Mouse (Mus musculus) liver, embryonic 13.5 days (tissue): ENCODE data around the gene Lama1. TPM values are rescaled to one million over a fixed set of nuclear protein-coding genes. Genes with fewer than 3 reads are reported as not detected.
A peak's percentile ranks its signal among the peaks of the same experiment; 100 is the strongest.
"Not testable (repeated sequence)": the region's sequence is repeated elsewhere in the genome, so short reads cannot be mapped to it uniquely, and the experiment has no call there.

Experiments used
- ATAC-seq: fragments of 200-750 bp; cut with Nextera tagmentation; 2 replicates; pipeline ENCODE4 v1.8.0; 2017; ENCODE audit warnings: low read depth, mild to moderate bottlenecking, moderate number of reproducible peaks, moderate library complexity
- DNase-seq: peaks from one replicate; pipeline ENCODE4 v3.0.0; 2022
- H3K27ac ChIP-seq: fragments of 300-500 bp; sonication (generic); 2 replicates; pipeline ENCODE4 v1.5.1; 2015; ENCODE audit warnings: moderate library complexity, mild to moderate bottlenecking, inconsistent platforms
- H3K27me3 ChIP-seq: fragments of 300-500 bp; sonication (generic); 2 replicates; pipeline ENCODE4 v1.6.1; 2015; ENCODE audit warnings: mild to moderate bottlenecking, inconsistent platforms
- H3K36me3 ChIP-seq: fragments of 300-500 bp; sonication (generic); 2 replicates; pipeline ENCODE4 v1.6.1; 2015; ENCODE audit warnings: mild to moderate bottlenecking, inconsistent platforms
- H3K4me1 ChIP-seq: fragments of 300-500 bp; sonication (generic); replicated peaks from 2 replicates; pipeline ENCODE4 v1.6.1; 2015; ENCODE audit warnings: inconsistent platforms
- H3K4me2 ChIP-seq: fragments of 300-500 bp; sonication (generic); 2 replicates; pipeline ENCODE4 v1.6.1; 2015; ENCODE audit warnings: inconsistent platforms, mild to moderate bottlenecking, moderate library complexity
- H3K4me3 ChIP-seq: fragments of 300-500 bp; sonication (generic); replicated peaks from 2 replicates; pipeline ENCODE4 v1.5.1; 2015; ENCODE audit warnings: mild to moderate bottlenecking, inconsistent platforms
- H3K9ac ChIP-seq: fragments of 300-500 bp; sonication (generic); 2 replicates; pipeline ENCODE4 v1.6.1; 2015; ENCODE audit warnings: mild to moderate bottlenecking, inconsistent platforms
- H3K9me3 ChIP-seq: fragments of 300-500 bp; sonication (generic); replicated peaks from 2 replicates; pipeline ENCODE4 v1.6.1; 2016; ENCODE audit warnings: inconsistent platforms
- WGBS: fragments of 180-500 bp; shearing (Covaris S2); methylation state at CpG from one replicate; pipeline ENCODE4 v1.1.7; 2015; ENCODE audit not compliant: insufficient replicate concordance; 5-methylcytosine and 5-hydroxymethylcytosine counted together
- polyA plus RNA-seq: library from polyadenylated mRNA; unstranded; fragments of >200 nt; fragmentation: Nextera tagmentation; extraction: Ambion mirVana; gene quantifications from 2 replicates; pipeline ENCODE4 v1.2.1, GENCODE M21; 2015

The Lama1 gene
- polyA plus RNA-seq, 1 experiment from 2014 or later = 0.74 TPM

GRCm38 (mm10) chr17:67841494-67841893 is 144.4 kb downstream of the Lama1 start:
- not testable (repeated sequence) for H3K36me3 ChIP-seq, H3K4me2 ChIP-seq, H3K27ac ChIP-seq, H3K27me3 ChIP-seq, H3K4me3 ChIP-seq, H3K9me3 ChIP-seq, H3K4me1 ChIP-seq, H3K9ac ChIP-seq, DNase-seq, ATAC-seq
- WGBS = 70% methylated on average over 2 of the region's 2 CpGs

GRCm38 (mm10) chr17:67861080-67861630 is 164.1 kb downstream of the Lama1 start:
- Histone ChIP-seq H3K9me3 (no peaks in the 10 kb centered on the region), H3K9ac (no peak overlapping the region), H3K4me2 (no peak overlapping the region), H3K36me3 (no peaks in the 10 kb centered on the region), H3K27me3 (no peaks in the 10 kb centered on the region), H3K27ac (no peak overlapping the region), H3K4me1 (no peaks in the 10 kb centered on the region), H3K4me3 (no peak overlapping the region)
- DNase-seq (no peak), ATAC-seq (no peak)
- WGBS = 82% methylated on average over 10 of the region's 10 CpGs

GRCm38 (mm10) chr17:67861744-67862535 is 164.9 kb downstream of the Lama1 start:
- H3K27ac ChIP-seq = no peak overlapping the region
- ATAC-seq (no peak), DNase-seq (peak; percentile 9)
- no peaks in the 10 kb centered on the region for H3K9me3 ChIP-seq
- no peak overlapping the region for H3K4me3 ChIP-seq
- H3K9ac ChIP-seq = no peak overlapping the region
- H3K27me3 ChIP-seq = no peaks in the 10 kb centered on the region
- no peak overlapping the region for H3K4me2 ChIP-seq
- H3K4me1 ChIP-seq = no peaks in the 10 kb centered on the region
- 68% methylated on average over 16 of the region's 16 CpGs for WGBS
- H3K36me3 ChIP-seq = no peaks in the 10 kb centered on the region

- Histone ChIP-seq H3K9me3 (no peaks in the 10 kb centered on the region; the same call in 1 of the 2 replicates), H3K27ac (no peak overlapping the region), H3K4me1 (no peaks in the 10 kb centered on the region), H3K36me3 (no peaks in the 10 kb centered on the region), H3K27me3 (no peaks in the 10 kb centered on the region), H3K4me2 (no peak overlapping the region), H3K9ac (no peak overlapping the region), H3K4me3 (no peak overlapping the region)
- ATAC-seq = no peak
- no peak for DNase-seq
- WGBS = 73% methylated on average over 10 of the region's 10 CpGs
Measured at GRCm38 (mm10) chr17:67864363-67864762, 167.3 kb downstream of the Lama1 start.

GRCm38 (mm10) chr17:67864912-67865311 is 167.9 kb downstream of the Lama1 start:
- H3K4me3 ChIP-seq = no peak overlapping the region
- 59% methylated on average over 3 of the region's 3 CpGs for whole genome bisulfite sequencing

GRCm38 (mm10) chr17:67866026-67866425 is 169.0 kb downstream of the Lama1 start:
- Histone ChIP-seq H3K4me3 (no peak overlapping the region), H3K36me3 (no peaks in the 10 kb centered on the region), H3K27me3 (no peaks in the 10 kb centered on the region), H3K27ac (no peak overlapping the region), H3K9me3 (no peaks in the 10 kb centered on the region; the same call in 1 of the 2 replicates), H3K4me2 (no peak overlapping the region), H3K9ac (no peak overlapping the region), H3K4me1 (no peaks in the 10 kb centered on the region)
- WGBS = 71% methylated on average over 9 of the region's 9 CpGs
- no peak for ATAC-seq
- no peak for DNase-seq

More at GRCm38 (mm10) chr17:67864912-67865311, 167.9 kb downstream of the Lama1 start:
- no peaks in the 10 kb centered on the region for H3K27me3 ChIP-seq
- no peak for ATAC-seq
- H3K4me2 ChIP-seq = no peak overlapping the region
- no peak overlapping the region for H3K9ac ChIP-seq
- H3K9me3 ChIP-seq = no peaks in the 10 kb centered on the region; the same call in 1 of the 2 replicates
- no peak for DNase-seq
- H3K27ac ChIP-seq = no peak overlapping the region
- H3K36me3 ChIP-seq = no peaks in the 10 kb centered on the region
- no peaks in the 10 kb centered on the region for H3K4me1 ChIP-seq

- H3K36me3 ChIP-seq = no peaks in the 10 kb centered on the region
- no peaks in the 10 kb centered on the region for H3K27me3 ChIP-seq
- no peaks in the 10 kb centered on the region for H3K4me1 ChIP-seq
- no peak overlapping the region for H3K4me3 ChIP-seq
- H3K9ac ChIP-seq = no peak overlapping the region
- WGBS = 78% methylated on average over 20 of the region's 20 CpGs
- ATAC-seq (no peak), DNase-seq (no peak)
- H3K27ac ChIP-seq = no peak overlapping the region
- H3K4me2 ChIP-seq = no peak overlapping the region
- H3K9me3 ChIP-seq = no peaks in the 10 kb centered on the region; the same call in 1 of the 2 replicates
Measured at GRCm38 (mm10) chr17:67866541-67867241, 169.6 kb downstream of the Lama1 start.

- no peaks in the 10 kb centered on the region for H3K36me3 ChIP-seq
- no peak overlapping the region for H3K4me3 ChIP-seq
- ATAC-seq (no peak), DNase-seq (no peak)
- H3K4me1 ChIP-seq = no peaks in the 10 kb centered on the region
- H3K9me3 ChIP-seq = no peaks in the 10 kb centered on the region; the same call in 1 of the 2 replicates
- no peak overlapping the region for H3K9ac ChIP-seq
- no peaks in the 10 kb centered on the region for H3K27me3 ChIP-seq
- no peak overlapping the region for H3K4me2 ChIP-seq
- WGBS = 66% methylated on average over 23 of the region's 23 CpGs
- H3K27ac ChIP-seq = no peak overlapping the region
Measured at GRCm38 (mm10) chr17:67869731-67870601, 172.9 kb downstream of the Lama1 start.

Other genes with a start within 250 kb of the Lama1 start
- not detected in 2 replicates for gene Lrrc30, start 64.5 kb upstream of the Lama1 start, polyA plus RNA-seq